Mouse (Mus musculus) erythroblast, embryonic 14.5 days (primary cell): ENCODE data around the gene Jag2.

Experiments
- GATA1 ChIP-seq: IDR thresholded peaks from 2 replicates; pipeline ENCODE4 v1.6.1; 2012; ENCODE audit warnings: low read length, inconsistent platforms, mixed read lengths
- TAL1 ChIP-seq: IDR thresholded peaks from 3 replicates; pipeline ENCODE4 v1.6.1; 2012; ENCODE audit warnings: low read length, inconsistent platforms, mixed read lengths

DNA sequence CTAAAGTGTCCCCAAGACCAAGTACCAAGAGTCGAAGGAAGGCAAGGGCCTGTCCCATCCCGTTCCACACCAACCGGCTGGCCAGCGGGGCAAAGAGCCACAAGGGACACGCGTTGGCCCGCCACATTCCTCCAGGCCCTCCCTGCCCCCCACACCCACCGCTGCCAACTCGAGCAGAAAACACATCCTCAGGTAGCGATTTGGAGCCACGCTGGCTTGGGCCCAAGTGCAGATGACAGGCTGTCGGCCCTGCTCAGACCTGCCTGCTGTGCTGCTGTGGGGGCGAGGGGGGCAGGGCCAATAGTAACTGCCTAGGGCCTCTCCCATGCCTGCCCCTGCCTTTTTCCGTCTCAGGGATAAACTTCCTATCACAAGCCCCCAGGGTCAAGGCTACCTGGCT is 2.3 kb downstream of the Jag2 start:
- TF ChIP-seq GATA1 (no peak), TAL1 (no peak)
